Mouse (Mus musculus): ENCODE measurements around the gene Ak9. TPM values are rescaled to one million over a fixed set of nuclear protein-coding genes. Genes with fewer than 3 reads are reported as not detected.

The Ak9 gene
- total and polyA plus RNA-seq, 3 experiments = not detected

DNA sequence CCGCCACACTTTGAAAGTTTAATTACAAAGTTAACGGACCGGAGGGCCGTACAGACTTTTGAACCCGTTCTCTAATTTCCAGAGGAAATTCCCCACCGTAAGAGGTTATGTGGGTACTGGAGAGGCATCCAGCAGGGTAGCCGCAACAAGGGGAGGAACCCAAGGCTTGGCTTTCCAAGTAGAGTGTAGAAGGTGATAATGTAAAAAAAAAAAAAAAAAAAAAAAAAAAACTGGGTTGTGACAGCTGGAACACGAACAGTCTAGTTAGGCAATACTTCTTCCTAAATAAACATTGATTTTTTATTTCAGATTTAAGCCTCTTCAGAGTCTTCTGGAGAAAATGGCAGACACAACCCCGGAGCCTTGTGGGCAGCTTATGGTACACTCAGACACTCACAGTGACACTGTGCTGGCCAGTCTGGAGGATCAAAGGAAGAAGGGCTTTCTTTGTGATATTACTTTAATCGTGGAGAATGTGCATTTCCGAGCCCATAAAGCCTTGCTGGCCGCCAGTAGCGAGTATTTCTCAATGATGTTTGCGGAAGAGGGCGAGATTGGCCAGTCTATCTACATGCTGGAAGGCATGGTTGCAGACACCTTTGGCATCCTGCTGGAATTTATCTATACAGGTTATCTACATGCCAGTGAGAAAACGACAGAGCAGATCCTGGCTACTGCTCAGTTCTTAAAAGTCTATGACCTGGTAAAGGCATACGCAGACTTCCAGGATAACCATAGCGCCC lies 147.2 kb downstream of the Ak9 start:
- no peak for DNase-seq (ENCODE audit: low spot score)
- Histone ChIP-seq H3K4me3 (ENCODE audit: low read depth, low read length) (peak overlapping the region; percentile 83), H3K27me3 (ENCODE audit: insufficient read depth, low read length) (peaks cover 11% of the 10 kb centered on the region), H3K36me3 (replicated peaks) (peaks cover 45% of the 10 kb centered on the region), H3K4me1 (ENCODE audit: insufficient read depth, low read depth, low read length) (peaks cover 41% of the 10 kb centered on the region), H3K9me3 (replicated peaks) (no peaks in the 10 kb centered on the region)
- ATAC-seq (ENCODE audit: extremely low read depth, insufficient number of reproducible peaks, low FRiP score, poor library complexity, severe bottlenecking) = no peak
- TF ChIP-seq POLR2AphosphoS5 (IDR thresholded peaks at IDR 0.05; ENCODE audit: insufficient replicate concordance, low read depth, low read length) = no peak
- TF ChIP-seq GATA1 (IDR thresholded peaks at IDR 0.05; ENCODE audit: borderline replicate concordance, low read length) = no peak
- no peak for TF ChIP-seq CTCF (IDR thresholded peaks at IDR 0.05; ENCODE audit: low read depth, low read length)
- no peak for TF ChIP-seq GATA2 (IDR thresholded peaks at IDR 0.05; ENCODE audit: borderline replicate concordance, low read depth, low read length)
- TF ChIP-seq TAL1 (conservative IDR thresholded peaks at IDR 0.05; ENCODE audit: low read depth, low read length) = no peak

DNA sequence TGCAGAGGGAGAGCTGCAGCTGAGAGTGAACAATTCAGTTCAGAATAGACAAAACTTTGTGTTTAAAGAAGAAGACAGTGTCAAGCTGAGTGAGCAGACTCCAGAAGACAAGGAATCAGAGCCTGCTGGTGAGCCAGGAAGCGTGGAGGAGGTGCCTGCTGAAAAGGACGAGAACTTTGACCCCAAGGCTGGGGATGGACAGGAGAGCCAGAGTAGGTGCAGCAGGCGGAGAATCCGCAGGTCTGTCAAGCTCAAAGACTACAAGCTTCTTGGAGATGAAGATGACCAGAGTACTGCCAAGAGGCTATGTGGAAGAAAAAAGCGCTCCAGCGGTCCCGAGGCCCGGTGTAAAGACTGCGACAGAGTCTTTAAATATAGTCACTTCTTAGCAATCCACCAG lies 147.9 kb downstream of the Ak9 start:
- Histone ChIP-seq H3K9me3 (replicated peaks) (no peaks in the 10 kb centered on the region), H3K4me3 (ENCODE audit: low read depth, low read length) (no peak overlapping the region; the same call in 1 of the 2 replicates), H3K27me3 (ENCODE audit: insufficient read depth, low read length) (peaks cover 4% of the 10 kb centered on the region; the same call in 1 of the 2 replicates), H3K4me1 (ENCODE audit: insufficient read depth, low read depth, low read length) (peaks cover 39% of the 10 kb centered on the region), H3K36me3 (replicated peaks) (peaks cover 53% of the 10 kb centered on the region)
- TF ChIP-seq TAL1 (conservative IDR thresholded peaks at IDR 0.05; ENCODE audit: low read depth, low read length) = no peak
- TF ChIP-seq POLR2AphosphoS5 (IDR thresholded peaks at IDR 0.05; ENCODE audit: insufficient replicate concordance, low read depth, low read length) = no peak
- TF ChIP-seq GATA2 (IDR thresholded peaks at IDR 0.05; ENCODE audit: borderline replicate concordance, low read depth, low read length) = no peak
- no peak for TF ChIP-seq GATA1 (IDR thresholded peaks at IDR 0.05; ENCODE audit: borderline replicate concordance, low read length)
- no peak for TF ChIP-seq CTCF (IDR thresholded peaks at IDR 0.05; ENCODE audit: low read depth, low read length)
- no peak for DNase-seq (ENCODE audit: low spot score)
- ATAC-seq (ENCODE audit: extremely low read depth, insufficient number of reproducible peaks, low FRiP score, poor library complexity, severe bottlenecking) = no peak

- Histone ChIP-seq H3K27me3 (ENCODE audit: insufficient read depth, low read length) (no peaks in the 10 kb centered on the region), H3K36me3 (replicated peaks) (peaks cover 57% of the 10 kb centered on the region), H3K9me3 (replicated peaks) (no peaks in the 10 kb centered on the region), H3K4me1 (ENCODE audit: insufficient read depth, low read depth, low read length) (peaks cover 39% of the 10 kb centered on the region), H3K4me3 (ENCODE audit: low read depth, low read length) (no peak overlapping the region)
- ATAC-seq (ENCODE audit: extremely low read depth, insufficient number of reproducible peaks, low FRiP score, poor library complexity, severe bottlenecking) (no peak), DNase-seq (ENCODE audit: low spot score) (no peak)
- TF ChIP-seq CTCF (IDR thresholded peaks at IDR 0.05; ENCODE audit: low read depth, low read length) (no peak), TAL1 (conservative IDR thresholded peaks at IDR 0.05; ENCODE audit: low read depth, low read length) (no peak), GATA2 (IDR thresholded peaks at IDR 0.05; ENCODE audit: borderline replicate concordance, low read depth, low read length) (no peak), POLR2AphosphoS5 (IDR thresholded peaks at IDR 0.05; ENCODE audit: insufficient replicate concordance, low read depth, low read length) (no peak), GATA1 (IDR thresholded peaks at IDR 0.05; ENCODE audit: borderline replicate concordance, low read length) (no peak)
Measured at GRCm38 (mm10) chr10:41452791-41453190, 149.0 kb downstream of the Ak9 start.

DNA sequence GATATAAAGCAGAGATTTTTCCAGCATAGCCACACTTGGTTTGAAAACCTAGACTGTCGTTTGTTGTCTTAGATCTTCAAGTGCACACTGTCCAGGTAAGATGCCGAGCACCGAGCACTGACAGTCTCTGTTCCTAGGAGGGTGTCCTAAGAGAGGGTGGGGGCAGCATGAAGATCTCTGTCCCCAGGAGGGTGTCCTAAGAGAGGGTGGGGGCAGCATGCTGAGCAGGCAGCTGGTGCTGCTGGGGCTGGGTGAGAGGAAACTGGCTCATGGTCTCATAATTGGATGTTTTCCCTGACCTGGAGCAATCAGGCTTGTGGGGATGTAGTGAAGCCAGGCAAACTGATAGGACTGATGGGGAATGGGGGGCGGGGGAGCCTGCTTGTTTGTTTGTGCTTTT lies 156.2 kb downstream of the Ak9 start:
- ATAC-seq (ENCODE audit: extremely low read depth, insufficient number of reproducible peaks, low FRiP score, poor library complexity, severe bottlenecking) (no peak), DNase-seq (ENCODE audit: low spot score) (no peak)
- TF ChIP-seq POLR2AphosphoS5 (IDR thresholded peaks at IDR 0.05; ENCODE audit: insufficient replicate concordance, low read depth, low read length) (no peak), GATA2 (IDR thresholded peaks at IDR 0.05; ENCODE audit: borderline replicate concordance, low read depth, low read length) (no peak), GATA1 (IDR thresholded peaks at IDR 0.05; ENCODE audit: borderline replicate concordance, low read length) (no peak), CTCF (IDR thresholded peaks at IDR 0.05; ENCODE audit: low read depth, low read length) (no peak), TAL1 (conservative IDR thresholded peaks at IDR 0.05; ENCODE audit: low read depth, low read length) (no peak)
- Histone ChIP-seq H3K9me3 (replicated peaks) (no peaks in the 10 kb centered on the region), H3K27me3 (ENCODE audit: insufficient read depth, low read length) (no peaks in the 10 kb centered on the region), H3K4me1 (ENCODE audit: insufficient read depth, low read depth, low read length) (peaks cover 4% of the 10 kb centered on the region), H3K36me3 (replicated peaks) (peaks cover 86% of the 10 kb centered on the region), H3K4me3 (ENCODE audit: low read depth, low read length) (no peak overlapping the region)

- no peak for TF ChIP-seq POLR2AphosphoS5 (IDR thresholded peaks at IDR 0.05; ENCODE audit: insufficient replicate concordance, low read depth, low read length)
- no peak for TF ChIP-seq CTCF (IDR thresholded peaks at IDR 0.05; ENCODE audit: low read depth, low read length)
- TF ChIP-seq GATA1 (IDR thresholded peaks at IDR 0.05; ENCODE audit: borderline replicate concordance, low read length) = no peak
- no peak for TF ChIP-seq GATA2 (IDR thresholded peaks at IDR 0.05; ENCODE audit: borderline replicate concordance, low read depth, low read length)
- TF ChIP-seq TAL1 (conservative IDR thresholded peaks at IDR 0.05; ENCODE audit: low read depth, low read length) = no peak
- DNase-seq (ENCODE audit: low spot score) = no peak
- H3K9me3 ChIP-seq (replicated peaks) = no peaks in the 10 kb centered on the region
- H3K4me3 ChIP-seq (ENCODE audit: low read depth, low read length) = no peak overlapping the region
- ATAC-seq (ENCODE audit: extremely low read depth, insufficient number of reproducible peaks, low FRiP score, poor library complexity, severe bottlenecking) = no peak
- H3K27me3 ChIP-seq (ENCODE audit: insufficient read depth, low read length) = no peaks in the 10 kb centered on the region
- H3K4me1 ChIP-seq (ENCODE audit: insufficient read depth, low read depth, low read length) = 0 out of 2 replicates have a peak, but pooled peaks cover 3% of the 10 kb centered on the region
- peaks cover 83% of the 10 kb centered on the region for H3K36me3 ChIP-seq (replicated peaks)
Measured at GRCm38 (mm10) chr10:41460501-41460900, 156.7 kb downstream of the Ak9 start.

DNA sequence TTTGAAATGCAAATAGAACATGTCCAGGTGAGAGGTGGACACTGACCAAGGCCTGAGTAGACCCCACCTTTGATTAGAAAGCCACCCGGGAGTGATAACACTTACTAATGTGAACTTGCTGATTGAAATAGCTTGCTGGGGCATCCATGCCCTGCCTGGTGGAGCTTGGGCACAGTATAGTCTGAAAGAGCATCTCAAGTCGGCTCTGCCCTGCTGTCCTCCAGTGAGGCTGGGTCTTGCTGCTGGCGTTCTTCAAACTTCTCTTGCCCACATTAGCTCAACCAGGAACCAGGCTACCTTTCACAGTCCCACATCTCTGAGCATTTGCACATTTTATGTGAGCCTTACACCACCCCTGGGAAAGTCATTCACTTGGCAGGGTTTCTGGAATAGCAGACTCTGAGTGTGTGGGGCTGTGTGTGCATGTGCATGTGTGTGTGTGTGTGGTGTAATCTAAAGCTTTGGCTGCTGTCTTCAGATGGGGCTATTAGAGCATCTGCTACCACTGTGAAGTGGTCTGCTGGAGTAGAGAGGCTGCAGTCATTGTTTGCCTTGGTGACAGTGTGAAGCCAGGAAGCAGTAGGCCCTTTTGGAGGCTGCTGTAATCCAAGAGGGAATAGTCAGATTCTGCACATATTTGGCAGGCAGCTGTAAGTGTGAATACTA lies 157.4 kb downstream of the Ak9 start:
- Histone ChIP-seq H3K4me3 (ENCODE audit: low read depth, low read length) (no peak overlapping the region), H3K4me1 (ENCODE audit: insufficient read depth, low read depth, low read length) (0 out of 2 replicates have a peak, but pooled peaks cover 3% of the 10 kb centered on the region), H3K9me3 (replicated peaks) (no peaks in the 10 kb centered on the region), H3K27me3 (ENCODE audit: insufficient read depth, low read length) (no peaks in the 10 kb centered on the region), H3K36me3 (replicated peaks) (peaks cover 80% of the 10 kb centered on the region)
- ATAC-seq (ENCODE audit: extremely low read depth, insufficient number of reproducible peaks, low FRiP score, poor library complexity, severe bottlenecking) (no peak), DNase-seq (ENCODE audit: low spot score) (no peak)
- TF ChIP-seq TAL1 (conservative IDR thresholded peaks at IDR 0.05; ENCODE audit: low read depth, low read length) (no peak), GATA2 (IDR thresholded peaks at IDR 0.05; ENCODE audit: borderline replicate concordance, low read depth, low read length) (no peak), CTCF (IDR thresholded peaks at IDR 0.05; ENCODE audit: low read depth, low read length) (no peak), POLR2AphosphoS5 (IDR thresholded peaks at IDR 0.05; ENCODE audit: insufficient replicate concordance, low read depth, low read length) (no peak), GATA1 (IDR thresholded peaks at IDR 0.05; ENCODE audit: borderline replicate concordance, low read length) (no peak)

Data from G1E (cell line).